Mouse (Mus musculus): Measurements from ENCODE around the gene Aadacl3. TPM values are rescaled to one million over a fixed set of nuclear protein-coding genes. Genes with fewer than 3 reads are reported as not detected.

Gene Aadacl3
- not detected in 2 replicates for polyA plus RNA-seq (2014; fragmentation: Nextera tagmentation; extraction: Ambion mirVana)

DNA sequence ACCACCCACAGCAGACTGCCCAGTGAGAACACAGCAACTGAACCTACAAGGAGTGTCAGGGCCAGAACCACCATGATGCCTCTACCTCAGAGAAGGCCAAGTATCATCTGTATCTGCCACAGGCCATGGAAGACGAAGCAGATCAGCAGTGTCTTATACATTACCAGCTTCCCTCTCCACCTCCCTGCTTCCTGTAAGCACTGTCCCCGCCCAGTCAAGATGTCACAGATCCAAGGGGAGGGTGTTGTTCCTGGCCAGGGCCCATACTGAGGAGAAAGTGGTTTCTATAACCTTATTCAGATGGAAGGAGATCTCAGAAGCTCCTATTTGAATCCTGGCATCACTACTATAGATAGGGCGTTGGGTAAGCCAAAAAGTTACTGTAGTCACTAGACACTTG is at the start of gene Aadacl3:
Gene Aadacl3 (minus strand): TSS at position 101 of the 400 bp plus-strand sequence.
- no peak within 1 kb of the TSS for H3K4me2 ChIP-seq (replicated peaks; ENCODE audit: low read depth, low read length)
- H3K36me3 ChIP-seq (ENCODE audit: control insufficient read depth, insufficient read depth, low read length) = no peaks in the 10 kb centered on the region
- H3K9me3 ChIP-seq (ENCODE audit: control insufficient read depth, low read length) = 0 out of 2 replicates have a peak, but pooled peaks cover 3% of the 10 kb centered on the region
- ATAC-seq (ENCODE audit: low FRiP score) = no peak
- no peak within 1 kb of the TSS for H3K9ac ChIP-seq (ENCODE audit: low read depth, low read length)
- H3K27ac ChIP-seq (ENCODE audit: low read depth, low read length) = no peak within 1 kb of the TSS
- 83% methylated on average over 3 of the region's 3 CpGs for WGBS
- DNase-seq (ENCODE audit: low spot score) = no peak
- no peak within 1 kb of the TSS for H3K4me3 ChIP-seq (ENCODE audit: low read depth, low read length)
- H3K27me3 ChIP-seq (ENCODE audit: control insufficient read depth, insufficient read depth, low read length) = no peaks in the 10 kb centered on the region
- no peaks in the 10 kb centered on the region for H3K4me1 ChIP-seq (replicated peaks; ENCODE audit: control insufficient read depth, insufficient read depth, low read length)

DNA sequence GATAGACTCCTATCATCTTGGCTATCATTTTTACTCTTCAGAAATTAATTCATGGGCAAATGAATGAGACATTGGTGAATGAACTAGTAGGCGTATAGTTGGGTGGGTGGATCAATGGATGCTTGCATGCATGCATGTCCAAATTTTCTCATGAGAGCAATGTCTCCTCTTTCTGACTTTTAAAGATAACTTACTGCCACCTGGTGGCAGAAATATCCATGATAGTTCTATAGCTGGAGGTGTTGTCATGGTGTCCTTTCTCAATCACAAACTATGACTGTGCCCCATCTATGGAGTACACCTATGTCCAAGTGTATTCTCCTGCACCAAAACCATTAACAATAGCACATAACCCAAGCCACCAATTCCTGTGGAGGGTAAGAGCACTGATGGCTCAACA is 43.0 kb upstream of the Aadacl3 start:
- Histone ChIP-seq H3K27ac (ENCODE audit: low read depth, low read length) (no peak overlapping the region), H3K4me2 (replicated peaks; ENCODE audit: low read depth, low read length) (no peak overlapping the region), H3K4me3 (ENCODE audit: low read depth, low read length) (no peak overlapping the region), H3K27me3 (ENCODE audit: control insufficient read depth, insufficient read depth, low read length) (no peaks in the 10 kb centered on the region), H3K9me3 (ENCODE audit: control insufficient read depth, low read length) (0 out of 2 replicates have a peak, but pooled peaks cover 3% of the 10 kb centered on the region), H3K36me3 (ENCODE audit: control insufficient read depth, insufficient read depth, low read length) (no peaks in the 10 kb centered on the region), H3K4me1 (replicated peaks; ENCODE audit: control insufficient read depth, insufficient read depth, low read length) (no peaks in the 10 kb centered on the region), H3K9ac (ENCODE audit: low read depth, low read length) (no peak overlapping the region)
- 80% methylated on average over 1 of the region's 1 CpGs for WGBS
- ATAC-seq (ENCODE audit: low FRiP score) (no peak), DNase-seq (ENCODE audit: low spot score) (no peak)

DNA sequence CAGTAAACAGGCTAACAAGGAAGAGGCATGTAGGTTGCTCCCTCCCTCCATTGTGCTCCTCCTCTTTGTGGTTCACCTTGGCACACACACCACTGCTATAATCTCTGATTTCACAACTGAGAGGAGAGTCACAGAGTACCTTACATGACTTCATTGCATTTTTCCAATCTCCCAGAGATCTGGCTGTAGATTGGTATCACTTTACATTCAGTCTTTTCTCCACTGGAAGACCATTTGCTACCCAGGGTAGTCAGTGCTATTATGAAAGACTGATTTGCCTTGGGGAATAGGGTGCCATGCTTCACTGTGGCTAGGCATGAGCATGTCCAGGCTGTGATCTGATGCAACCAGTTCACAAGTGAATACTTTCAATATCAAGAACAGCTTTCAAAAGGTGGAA is 29.8 kb upstream of the Aadacl3 start:
- ATAC-seq (ENCODE audit: low FRiP score) (no peak), DNase-seq (ENCODE audit: low spot score) (no peak)
- Histone ChIP-seq H3K4me3 (ENCODE audit: low read depth, low read length) (no peak overlapping the region), H3K36me3 (ENCODE audit: control insufficient read depth, insufficient read depth, low read length) (no peaks in the 10 kb centered on the region), H3K9ac (ENCODE audit: low read depth, low read length) (no peak overlapping the region), H3K9me3 (ENCODE audit: control insufficient read depth, low read length) (no peaks in the 10 kb centered on the region; the same call in 1 of the 2 replicates), H3K4me2 (replicated peaks; ENCODE audit: low read depth, low read length) (no peak overlapping the region), H3K4me1 (replicated peaks; ENCODE audit: control insufficient read depth, insufficient read depth, low read length) (no peaks in the 10 kb centered on the region), H3K27ac (ENCODE audit: low read depth, low read length) (no peak overlapping the region), H3K27me3 (ENCODE audit: control insufficient read depth, insufficient read depth, low read length) (no peaks in the 10 kb centered on the region)

DNA sequence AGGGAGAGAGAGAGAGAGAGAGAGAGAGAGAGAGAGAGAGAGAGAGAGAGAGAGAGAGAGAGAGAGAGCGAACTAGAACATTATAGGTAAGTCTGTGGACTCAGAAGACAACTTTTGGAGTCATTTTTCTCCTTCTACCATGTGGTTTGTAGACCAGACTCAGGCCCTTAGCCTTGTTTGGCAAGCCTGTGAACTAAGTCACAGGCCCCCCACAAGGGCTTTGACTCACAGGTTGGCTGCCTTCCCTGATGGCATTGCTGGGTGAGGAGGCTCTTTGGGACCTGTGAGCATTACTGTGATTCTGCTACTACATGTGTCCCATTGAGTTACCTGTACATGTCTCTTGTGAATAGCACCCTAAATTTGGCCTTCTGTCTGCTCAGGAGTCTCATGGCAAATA is 4.5 kb upstream of the Aadacl3 start:
- 79% methylated on average over 1 of the region's 1 CpGs for WGBS
- no peak for ATAC-seq (ENCODE audit: low FRiP score)
- H3K9ac ChIP-seq (ENCODE audit: low read depth, low read length) = no peak overlapping the region
- no peak for DNase-seq (ENCODE audit: low spot score)
- no peak overlapping the region for H3K4me3 ChIP-seq (ENCODE audit: low read depth, low read length)
- no peaks in the 10 kb centered on the region for H3K9me3 ChIP-seq (ENCODE audit: control insufficient read depth, low read length)
- H3K4me1 ChIP-seq (replicated peaks; ENCODE audit: control insufficient read depth, insufficient read depth, low read length) = no peaks in the 10 kb centered on the region
- H3K27me3 ChIP-seq (ENCODE audit: control insufficient read depth, insufficient read depth, low read length) = no peaks in the 10 kb centered on the region
- H3K27ac ChIP-seq (ENCODE audit: low read depth, low read length) = no peak overlapping the region
- H3K4me2 ChIP-seq (replicated peaks; ENCODE audit: low read depth, low read length) = no peak overlapping the region
- no peaks in the 10 kb centered on the region for H3K36me3 ChIP-seq (ENCODE audit: control insufficient read depth, insufficient read depth, low read length)

DNA sequence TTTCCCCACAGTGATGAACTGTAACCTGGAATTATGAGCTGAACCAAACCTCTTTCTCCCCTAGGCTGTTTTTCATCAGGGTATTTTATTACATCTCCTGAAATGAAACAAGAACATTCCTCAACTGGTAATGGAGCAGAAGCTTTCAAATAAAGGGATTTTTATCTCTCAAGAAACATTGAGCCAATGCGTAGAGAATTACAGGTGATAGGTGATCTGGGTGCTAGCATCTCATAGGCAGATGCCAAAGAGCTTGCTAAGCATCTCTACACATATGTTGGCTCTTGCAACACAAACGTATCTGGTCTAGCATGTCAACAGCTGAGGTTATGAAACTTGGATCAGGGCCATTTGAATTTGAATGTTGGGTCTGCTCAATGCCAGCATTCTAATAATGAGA is 1.6 kb upstream of the Aadacl3 start:
- DNase-seq (ENCODE audit: low spot score) = no peak
- Histone ChIP-seq H3K4me1 (replicated peaks; ENCODE audit: control insufficient read depth, insufficient read depth, low read length) (no peaks in the 10 kb centered on the region), H3K9me3 (ENCODE audit: control insufficient read depth, low read length) (0 out of 2 replicates have a peak, but pooled peaks cover 3% of the 10 kb centered on the region), H3K27me3 (ENCODE audit: control insufficient read depth, insufficient read depth, low read length) (no peaks in the 10 kb centered on the region), H3K4me3 (ENCODE audit: low read depth, low read length) (no peak overlapping the region), H3K4me2 (replicated peaks; ENCODE audit: low read depth, low read length) (no peak overlapping the region), H3K36me3 (ENCODE audit: control insufficient read depth, insufficient read depth, low read length) (no peaks in the 10 kb centered on the region), H3K9ac (ENCODE audit: low read depth, low read length) (no peak overlapping the region), H3K27ac (ENCODE audit: low read depth, low read length) (no peak overlapping the region)
- ATAC-seq (ENCODE audit: low FRiP score) = no peak
- 81% methylated on average over 2 of the region's 2 CpGs for WGBS

DNA sequence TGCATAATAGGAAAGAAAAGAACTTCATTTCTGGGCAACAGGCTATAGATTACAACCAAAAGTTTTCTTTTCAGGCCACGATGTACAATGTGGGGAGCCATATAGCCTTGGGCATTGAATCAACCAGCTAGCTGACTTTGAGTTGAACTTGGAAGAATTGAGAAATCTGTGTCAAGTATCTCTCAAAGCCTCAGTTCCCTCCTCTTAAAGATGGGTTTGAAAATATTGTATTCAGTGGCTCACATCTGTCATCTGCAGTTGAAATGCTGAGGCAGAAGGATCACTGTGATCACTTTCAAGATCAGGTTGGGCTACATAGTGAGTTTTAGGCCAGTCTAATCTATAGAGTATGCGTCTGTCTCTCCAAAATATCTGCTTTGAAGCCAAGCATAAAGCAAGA is 10.3 kb downstream of the Aadacl3 start, which contains the start of gene Gm9944:
Gene Gm9944 (minus strand): TSS at position 101 of the 400 bp plus-strand sequence.
- ATAC-seq (ENCODE audit: low FRiP score) (no peak), DNase-seq (ENCODE audit: low spot score) (no peak)
- no peak within 1 kb of the TSS for H3K27ac ChIP-seq (ENCODE audit: low read depth, low read length)
- H3K4me3 ChIP-seq (ENCODE audit: low read depth, low read length) = no peak within 1 kb of the TSS
- H3K4me1 ChIP-seq (replicated peaks; ENCODE audit: control insufficient read depth, insufficient read depth, low read length) = no peaks in the 10 kb centered on the region
- H3K27me3 ChIP-seq (ENCODE audit: control insufficient read depth, insufficient read depth, low read length) = no peaks in the 10 kb centered on the region
- H3K4me2 ChIP-seq (replicated peaks; ENCODE audit: low read depth, low read length) = no peak within 1 kb of the TSS
- H3K9ac ChIP-seq (ENCODE audit: low read depth, low read length) = no peak within 1 kb of the TSS
- no peaks in the 10 kb centered on the region for H3K9me3 ChIP-seq (ENCODE audit: control insufficient read depth, low read length)
- 79% methylated on average over 2 of the region's 2 CpGs for WGBS
- H3K36me3 ChIP-seq (ENCODE audit: control insufficient read depth, insufficient read depth, low read length) = no peaks in the 10 kb centered on the region

DNA sequence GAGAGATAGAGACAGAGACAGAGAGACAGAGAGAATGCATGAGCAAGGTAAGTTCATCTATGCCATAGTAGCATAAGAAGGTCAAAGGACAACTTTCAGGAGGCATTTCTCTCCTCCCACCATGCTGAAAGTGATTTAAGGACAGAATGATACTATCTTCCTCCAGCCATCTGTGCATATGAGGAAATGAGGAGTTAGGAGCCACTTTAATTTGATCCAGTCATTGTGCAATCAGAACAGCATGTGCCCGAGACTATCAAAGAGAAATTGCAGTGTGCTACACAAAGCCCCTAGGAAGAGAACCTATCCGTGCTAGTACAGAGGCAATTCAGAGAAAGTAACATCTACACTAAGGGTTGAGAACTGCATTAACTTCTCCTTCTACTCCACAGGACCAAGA is 15.0 kb downstream of the Aadacl3 start:
- Histone ChIP-seq H3K27me3 (ENCODE audit: control insufficient read depth, insufficient read depth, low read length) (no peaks in the 10 kb centered on the region), H3K9ac (ENCODE audit: low read depth, low read length) (no peak overlapping the region), H3K4me3 (ENCODE audit: low read depth, low read length) (no peak overlapping the region), H3K27ac (ENCODE audit: low read depth, low read length) (no peak overlapping the region), H3K36me3 (ENCODE audit: control insufficient read depth, insufficient read depth, low read length) (no peaks in the 10 kb centered on the region), H3K9me3 (ENCODE audit: control insufficient read depth, low read length) (no peaks in the 10 kb centered on the region), H3K4me2 (replicated peaks; ENCODE audit: low read depth, low read length) (no peak overlapping the region), H3K4me1 (replicated peaks; ENCODE audit: control insufficient read depth, insufficient read depth, low read length) (no peaks in the 10 kb centered on the region)
- 84% methylated on average over 2 of the region's 2 CpGs for WGBS
- no peak for DNase-seq (ENCODE audit: low spot score)
- no peak for ATAC-seq (ENCODE audit: low FRiP score)

DNA sequence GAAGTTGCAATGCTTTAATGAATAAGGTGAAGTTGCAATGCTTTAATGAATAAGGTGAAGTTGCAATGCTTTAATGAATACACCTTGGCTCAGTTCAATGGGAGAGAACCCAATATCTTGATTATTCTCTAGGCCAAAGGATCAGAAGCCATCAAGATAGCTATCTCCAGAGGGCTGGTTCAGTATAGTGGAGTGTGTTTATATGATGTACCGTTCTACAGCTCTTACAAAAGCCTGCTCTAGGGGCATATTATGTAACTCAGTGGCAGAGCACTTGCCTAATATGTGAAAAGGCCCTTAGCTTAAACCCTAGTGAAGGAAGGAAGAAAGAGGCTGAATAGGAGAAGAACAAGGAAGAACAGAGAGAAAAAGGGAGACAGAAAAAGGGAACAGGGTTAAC is 22.0 kb downstream of the Aadacl3 start:
- H3K36me3 ChIP-seq (ENCODE audit: control insufficient read depth, insufficient read depth, low read length) = no peaks in the 10 kb centered on the region
- no peak overlapping the region for H3K4me3 ChIP-seq (ENCODE audit: low read depth, low read length)
- no peak overlapping the region for H3K4me2 ChIP-seq (replicated peaks; ENCODE audit: low read depth, low read length)
- ATAC-seq (ENCODE audit: low FRiP score) (no peak), DNase-seq (ENCODE audit: low spot score) (no peak)
- no peak overlapping the region for H3K27ac ChIP-seq (ENCODE audit: low read depth, low read length)
- H3K4me1 ChIP-seq (replicated peaks; ENCODE audit: control insufficient read depth, insufficient read depth, low read length) = no peaks in the 10 kb centered on the region
- no peaks in the 10 kb centered on the region for H3K27me3 ChIP-seq (ENCODE audit: control insufficient read depth, insufficient read depth, low read length)
- WGBS = 80% methylated on average over 1 of the region's 1 CpGs
- no peak overlapping the region for H3K9ac ChIP-seq (ENCODE audit: low read depth, low read length)
- H3K9me3 ChIP-seq (ENCODE audit: control insufficient read depth, low read length) = no peaks in the 10 kb centered on the region

DNA sequence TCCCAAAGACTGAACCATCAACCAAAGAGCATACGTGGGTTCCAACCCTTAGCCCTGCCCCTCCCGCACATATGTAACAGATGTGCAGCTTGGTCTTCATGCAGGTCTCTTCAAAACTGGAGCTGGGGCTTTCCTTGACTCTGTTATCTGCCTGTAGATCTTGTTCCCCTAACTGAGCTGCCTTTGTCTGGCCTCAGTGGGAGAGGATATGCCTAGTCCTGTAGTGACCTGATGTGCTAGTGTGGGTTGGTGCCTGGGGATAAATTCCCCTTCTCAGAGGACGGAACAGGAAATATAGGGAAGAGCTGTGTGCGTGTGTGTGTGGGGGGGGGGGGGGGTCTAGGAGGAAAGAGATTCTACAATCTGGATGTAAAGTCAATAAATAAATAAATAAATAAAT is 22.5 kb downstream of the Aadacl3 start:
- WGBS = 82% methylated on average over 4 of the region's 4 CpGs
- Histone ChIP-seq H3K27me3 (ENCODE audit: control insufficient read depth, insufficient read depth, low read length) (no peaks in the 10 kb centered on the region), H3K4me1 (replicated peaks; ENCODE audit: control insufficient read depth, insufficient read depth, low read length) (no peaks in the 10 kb centered on the region), H3K36me3 (ENCODE audit: control insufficient read depth, insufficient read depth, low read length) (no peaks in the 10 kb centered on the region), H3K9me3 (ENCODE audit: control insufficient read depth, low read length) (no peaks in the 10 kb centered on the region), H3K4me2 (replicated peaks; ENCODE audit: low read depth, low read length) (no peak overlapping the region), H3K4me3 (ENCODE audit: low read depth, low read length) (no peak overlapping the region), H3K9ac (ENCODE audit: low read depth, low read length) (no peak overlapping the region), H3K27ac (ENCODE audit: low read depth, low read length) (no peak overlapping the region)
- no peak for ATAC-seq (ENCODE audit: low FRiP score)
- no peak for DNase-seq (ENCODE audit: low spot score)

All from hindbrain, embryonic 11.5 days (tissue).